Mouse (Mus musculus) thymus, postnatal 36 days (tissue): ENCODE data around the gene Cbfb.

ENCODE experiments used
- DNase-seq, 2 experiments: peaks; one replicate each; pipeline ENCODE4 v3.0.0; 2022; ENCODE audit warnings: mixed read lengths in 2 of 2

Gene Cbfb

DNA sequence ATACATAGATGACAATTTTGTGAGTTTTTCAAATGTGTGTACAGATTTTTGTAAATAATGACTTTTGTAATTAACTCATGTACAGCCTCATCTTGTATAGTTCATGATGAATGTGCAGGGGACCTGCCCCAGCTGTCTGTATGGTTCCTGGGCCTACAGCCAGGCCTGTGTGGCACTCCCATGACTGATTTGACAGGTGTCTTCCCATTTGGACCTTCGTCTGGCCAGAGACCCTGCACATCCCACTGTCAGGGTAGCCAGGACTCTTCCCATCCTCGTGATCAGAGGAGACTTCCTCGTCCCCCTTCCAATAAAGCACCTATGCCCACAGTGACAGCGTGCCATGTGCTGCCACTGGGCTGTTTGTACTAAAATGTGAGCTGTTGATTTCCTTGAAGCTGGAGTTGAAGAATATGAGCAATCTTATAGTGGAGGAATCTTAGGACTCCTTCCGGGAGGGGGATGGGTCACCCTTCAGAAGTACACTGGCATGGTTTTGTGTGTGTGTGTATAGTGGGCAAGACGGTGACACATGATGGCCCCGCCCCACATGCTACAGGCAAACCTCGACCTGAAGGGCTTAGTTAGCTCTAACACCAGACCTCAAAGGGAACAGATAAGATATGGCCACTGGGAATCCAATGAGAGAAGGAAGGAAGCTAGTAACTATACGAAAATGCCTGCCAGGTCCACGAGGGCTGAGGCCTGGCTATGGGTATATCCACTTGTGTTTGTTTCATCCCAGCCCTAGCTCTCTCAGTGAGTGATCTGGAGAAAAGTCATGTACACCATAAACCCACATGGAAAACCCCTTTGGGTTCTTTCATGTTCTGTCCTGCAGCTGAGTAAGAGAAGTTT lies 82.4 kb downstream of the Cbfb start:
- DNase-seq: no peak

DNA sequence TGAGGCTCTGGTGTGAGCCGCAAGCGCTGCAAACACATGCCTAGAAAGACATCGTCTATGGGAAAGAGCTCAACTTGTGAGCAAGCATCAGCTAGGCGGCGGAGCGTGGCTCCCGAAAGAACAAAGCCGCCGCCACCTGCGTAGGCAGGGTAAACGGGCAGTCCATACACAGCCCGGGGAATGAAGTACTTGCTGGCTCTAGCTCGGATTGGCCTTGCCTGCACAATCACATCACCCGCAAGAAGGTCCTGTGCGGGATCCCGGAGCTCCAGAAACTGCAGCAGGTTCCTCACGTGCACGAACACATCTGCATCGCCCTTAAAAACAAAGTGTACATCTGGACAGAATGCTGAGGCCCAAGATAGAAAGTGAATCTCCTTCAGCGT lies 83.3 kb downstream of the Cbfb start:
- peak in 1 of 2 experiments; percentile 33 for DNase-seq

DNA sequence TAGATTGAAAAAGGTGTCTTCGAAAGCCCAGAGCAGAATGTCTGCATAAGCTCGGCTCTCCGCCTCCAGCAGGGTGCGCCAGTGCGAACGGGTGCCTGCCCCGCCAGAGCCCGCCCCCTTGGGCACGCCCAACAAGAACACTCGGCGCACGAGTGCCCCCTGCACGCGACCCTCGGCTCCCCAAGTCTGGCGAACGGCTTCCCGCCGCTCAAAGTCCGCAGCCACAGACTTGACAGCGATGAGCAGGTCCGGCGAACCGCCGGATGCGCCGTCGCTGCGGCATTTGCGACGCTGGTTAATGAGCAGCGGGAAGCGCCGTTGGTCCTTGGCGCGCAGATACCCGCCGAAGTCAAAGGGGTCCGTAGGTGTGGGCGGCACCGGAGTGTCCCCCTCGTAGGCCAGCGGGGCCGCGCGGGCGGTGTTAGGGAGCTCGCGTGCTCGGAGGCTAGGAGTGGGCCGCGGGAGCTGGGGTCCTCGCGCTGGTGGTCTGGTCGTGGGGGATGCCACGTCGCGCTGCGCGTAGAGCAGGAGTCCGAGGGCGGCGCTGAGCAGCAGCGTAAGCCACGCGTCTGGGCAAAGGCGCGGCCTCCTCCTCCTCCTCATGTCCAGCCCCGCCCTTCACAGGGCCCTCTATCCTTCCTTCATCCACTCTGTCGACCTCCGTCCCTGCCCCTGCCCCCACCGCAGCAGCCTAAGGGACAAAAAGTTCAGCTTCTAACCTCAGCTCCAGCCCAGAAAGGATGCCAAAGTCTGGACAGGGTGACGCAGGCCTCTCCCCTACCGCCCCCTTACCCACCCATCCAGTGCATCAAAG lies 83.9 kb downstream of the Cbfb start:
- peak; percentile 94 to 97 for DNase-seq

DNA sequence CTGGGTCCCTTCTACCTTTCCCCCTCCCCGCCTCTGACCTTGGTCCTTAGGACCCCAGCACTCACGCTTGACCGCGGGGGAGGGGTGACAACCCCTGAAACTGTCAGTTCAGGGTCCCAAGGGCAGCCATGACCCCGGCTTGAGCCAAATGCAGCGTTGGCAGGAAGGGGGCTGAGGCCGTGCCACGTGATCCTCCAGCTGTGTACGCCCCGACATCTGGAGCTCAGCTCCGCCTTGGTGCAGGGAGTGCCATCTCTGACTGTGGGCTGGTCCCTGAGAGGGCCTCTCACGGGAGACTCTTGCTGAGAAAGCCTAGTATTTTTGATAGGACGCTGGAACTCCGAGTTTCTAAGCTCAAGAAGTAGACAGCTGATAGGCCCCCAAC lies 84.5 kb downstream of the Cbfb start, which contains the start of gene B3gnt9:
TSS of gene B3gnt9 (minus strand) at position 188 of the 385 bp plus-strand sequence.
- peak; percentile 70 to 80 for DNase-seq

DNA sequence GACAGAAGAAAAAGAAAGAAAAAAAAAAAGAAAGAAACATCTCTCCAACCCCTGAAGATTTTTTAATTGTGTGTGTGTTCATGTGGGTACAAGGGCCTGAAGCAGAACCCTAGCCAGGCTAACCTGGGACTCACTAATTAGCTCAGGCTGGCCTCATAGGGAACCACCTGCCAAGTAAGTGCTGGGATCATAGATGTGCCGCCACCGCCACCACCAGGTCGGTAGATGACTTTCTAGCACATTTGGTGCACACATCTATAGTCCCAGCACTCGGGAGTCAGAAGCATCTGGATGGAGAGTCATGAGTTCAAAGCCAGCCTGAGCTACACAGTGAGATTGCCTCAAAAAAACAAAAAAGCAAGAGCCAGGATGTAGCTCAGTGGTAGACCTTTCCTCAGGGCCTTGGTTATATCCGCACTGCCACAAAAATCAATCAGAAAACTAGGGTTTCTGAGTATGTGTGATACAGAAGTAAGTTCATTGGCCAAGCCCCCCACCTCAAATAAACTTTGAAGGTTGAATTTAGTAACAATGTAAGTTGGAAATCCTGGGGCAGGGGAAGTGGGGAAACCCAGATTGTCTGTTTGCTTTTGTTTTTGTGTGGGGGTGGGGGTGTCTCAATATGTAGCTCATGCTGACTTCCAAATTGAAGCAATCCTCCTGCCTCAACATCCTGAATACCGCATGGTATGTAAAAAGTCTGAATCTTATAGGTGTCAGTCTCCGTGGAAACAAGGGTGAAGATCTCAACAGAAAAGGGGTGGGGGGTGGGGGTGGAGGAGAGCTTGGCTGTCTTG lies 87.0 kb downstream of the Cbfb start:
- DNase-seq: no peak

DNA sequence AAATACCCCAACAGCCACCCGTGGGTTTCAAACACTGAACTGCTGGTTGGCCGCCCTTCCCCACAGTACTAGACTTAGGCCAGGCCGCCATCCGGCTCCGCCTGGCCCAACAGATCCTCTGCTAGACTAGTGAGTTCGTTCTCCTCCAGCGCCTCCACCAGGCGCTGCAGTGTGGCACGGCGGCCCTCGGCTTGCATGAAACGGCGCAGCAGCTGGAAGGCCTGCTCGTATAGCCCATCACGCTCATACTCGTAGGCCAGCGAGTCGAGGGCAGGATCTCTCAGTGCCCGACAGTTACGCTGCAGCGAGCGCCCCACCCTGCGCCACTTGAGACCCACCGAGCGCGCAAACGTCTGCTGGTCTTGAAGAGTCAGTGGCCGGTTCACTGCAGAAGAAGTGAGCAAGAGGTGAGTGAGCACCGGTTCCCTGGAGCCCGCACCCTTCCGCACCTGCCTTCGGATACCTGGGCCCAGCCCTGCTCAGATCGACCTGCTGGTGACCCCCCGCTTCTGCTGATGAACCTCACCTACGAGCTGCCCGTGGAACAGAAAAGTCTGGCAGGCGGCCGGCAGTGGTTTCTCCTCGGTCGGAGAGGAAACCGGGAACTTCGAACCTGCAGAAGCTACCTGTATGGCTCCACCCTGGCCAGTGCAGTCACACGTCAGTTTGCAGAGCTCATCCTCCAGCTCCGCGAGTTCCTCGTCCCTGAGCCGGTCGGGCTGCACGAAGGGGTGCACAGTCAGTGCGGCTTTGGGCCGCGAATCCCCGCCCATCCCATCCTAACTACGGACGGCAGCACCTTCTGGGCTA lies 88.6 kb downstream of the Cbfb start:
- DNase-seq: peak in 1 of 2 experiments; percentile 29

DNA sequence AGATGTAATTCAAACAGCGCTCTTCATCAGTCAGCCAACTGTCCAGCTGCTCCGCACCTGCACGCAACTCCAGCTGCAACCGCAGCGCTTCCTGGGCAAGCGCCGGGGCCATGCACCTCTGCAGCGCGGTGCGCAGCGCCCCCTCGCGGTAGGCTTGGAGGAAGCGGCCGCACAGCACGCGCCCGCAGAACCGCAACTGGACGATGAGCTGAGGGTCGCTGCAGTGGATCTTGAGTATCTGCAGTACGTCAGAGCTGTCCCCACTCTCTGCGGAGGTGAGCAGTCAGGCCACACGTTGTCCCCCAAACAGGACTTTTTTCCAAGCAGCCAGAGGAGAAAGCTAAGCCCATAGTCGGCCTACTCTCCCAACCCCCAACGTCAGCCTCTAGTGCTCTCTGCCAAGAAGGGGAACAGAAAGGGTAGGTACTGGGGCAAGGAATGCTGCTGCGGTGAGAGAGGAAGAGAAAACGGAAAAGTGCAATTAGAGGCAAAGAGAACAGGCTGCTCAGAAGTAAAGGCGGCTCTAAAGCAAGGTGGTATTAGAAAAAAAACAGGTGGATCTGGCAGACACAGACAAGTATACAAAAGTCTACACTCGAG lies 89.3 kb downstream of the Cbfb start:
- DNase-seq: peak; percentile 75 to 76

DNA sequence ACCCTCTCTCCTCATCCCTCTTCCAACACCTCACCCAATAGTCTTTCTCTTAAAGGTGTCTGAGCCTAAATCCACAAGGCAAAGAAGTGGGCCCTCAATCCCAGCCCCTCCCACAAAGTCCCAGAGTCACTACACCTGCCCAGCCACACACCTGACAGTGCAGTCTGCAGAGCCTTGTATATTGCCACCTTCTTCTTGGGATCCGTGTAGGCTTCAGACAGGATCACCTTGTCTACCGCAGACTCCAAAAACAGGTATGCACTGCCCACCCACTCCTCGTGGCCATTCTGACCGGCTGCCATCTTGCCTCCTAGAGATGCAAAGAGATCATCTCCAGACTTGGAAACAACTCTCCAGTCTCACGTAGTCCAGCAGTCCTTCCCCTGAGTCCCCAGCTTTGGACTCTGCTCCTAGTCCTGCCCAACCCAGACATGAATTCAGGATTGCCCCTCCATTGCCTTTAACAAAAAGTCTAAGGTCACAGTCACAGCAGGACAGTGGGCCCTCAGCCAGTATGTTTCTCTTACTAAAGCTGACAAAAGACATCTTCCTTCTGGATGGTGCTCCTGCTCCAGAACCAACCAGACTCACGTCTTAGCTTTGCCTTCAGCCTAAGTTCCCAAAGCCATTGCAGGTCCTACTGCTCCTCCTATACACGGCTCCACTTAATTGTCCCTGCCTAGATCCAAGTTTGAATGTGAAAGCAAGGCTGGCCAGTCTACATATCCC lies 90.1 kb downstream of the Cbfb start:
- no peak for DNase-seq

DNA sequence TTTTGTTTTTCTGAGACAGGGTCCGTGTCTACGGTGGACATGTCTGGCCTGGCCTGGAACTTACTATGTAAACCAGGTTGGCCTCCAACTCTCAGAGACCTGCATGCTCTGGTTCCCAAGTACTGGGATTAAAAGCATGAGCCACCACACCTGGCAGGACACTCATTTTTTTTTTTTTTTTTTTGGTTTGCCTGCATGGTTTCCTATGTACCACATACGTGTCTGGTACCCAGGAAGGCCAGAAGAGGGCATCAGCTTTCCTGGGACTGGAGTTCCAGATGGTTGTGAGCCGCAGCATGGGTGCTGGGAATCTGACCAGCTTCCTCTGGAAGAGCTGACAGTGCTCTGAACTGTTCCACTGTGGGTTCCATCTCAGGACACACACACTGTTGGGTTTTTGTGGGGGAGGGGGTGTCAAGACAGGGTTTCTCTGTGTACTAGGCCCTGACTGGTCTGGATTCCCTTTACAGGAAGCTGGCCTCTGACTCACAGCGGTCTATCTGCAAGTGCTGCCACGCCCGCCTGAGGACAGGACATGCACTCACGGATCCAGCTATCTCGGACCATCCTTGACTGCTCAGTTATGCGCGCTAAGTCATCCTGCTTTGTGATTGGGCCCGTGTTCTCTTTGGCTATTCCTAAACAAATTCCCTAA lies 91.0 kb downstream of the Cbfb start:
- no peak for DNase-seq

DNA sequence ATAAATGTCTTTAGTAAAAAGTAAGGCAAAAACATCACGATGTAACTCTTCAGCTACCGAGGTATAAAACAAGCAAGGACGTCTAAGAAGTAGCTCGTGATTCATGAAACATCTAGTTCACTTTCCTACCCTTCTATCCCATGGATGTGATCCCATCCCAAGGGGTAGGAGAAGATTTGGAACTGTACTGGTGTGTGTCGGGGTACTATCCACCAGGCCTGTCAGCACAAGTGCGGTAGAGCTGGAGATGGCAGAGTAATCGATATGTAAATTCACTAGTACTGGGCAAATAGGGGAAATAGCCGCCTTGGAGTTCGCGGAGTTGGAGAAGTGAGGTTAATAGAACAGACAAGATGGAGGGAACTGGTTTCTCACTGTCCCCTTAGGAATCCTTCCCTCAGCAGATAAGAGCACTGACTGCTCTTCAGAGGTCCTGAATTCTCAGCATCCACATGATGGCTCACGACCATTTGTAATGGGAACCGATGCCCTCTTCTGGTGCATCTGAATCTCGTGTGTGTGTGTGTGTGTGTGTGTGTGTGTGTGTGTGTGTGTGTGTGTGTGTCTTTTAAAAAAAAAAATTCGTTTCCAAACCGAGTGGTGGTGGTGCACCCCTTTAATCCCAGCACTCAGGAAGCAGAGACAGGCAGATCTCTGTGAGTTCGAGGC lies 92.9 kb downstream of the Cbfb start:
- no peak for DNase-seq

DNA sequence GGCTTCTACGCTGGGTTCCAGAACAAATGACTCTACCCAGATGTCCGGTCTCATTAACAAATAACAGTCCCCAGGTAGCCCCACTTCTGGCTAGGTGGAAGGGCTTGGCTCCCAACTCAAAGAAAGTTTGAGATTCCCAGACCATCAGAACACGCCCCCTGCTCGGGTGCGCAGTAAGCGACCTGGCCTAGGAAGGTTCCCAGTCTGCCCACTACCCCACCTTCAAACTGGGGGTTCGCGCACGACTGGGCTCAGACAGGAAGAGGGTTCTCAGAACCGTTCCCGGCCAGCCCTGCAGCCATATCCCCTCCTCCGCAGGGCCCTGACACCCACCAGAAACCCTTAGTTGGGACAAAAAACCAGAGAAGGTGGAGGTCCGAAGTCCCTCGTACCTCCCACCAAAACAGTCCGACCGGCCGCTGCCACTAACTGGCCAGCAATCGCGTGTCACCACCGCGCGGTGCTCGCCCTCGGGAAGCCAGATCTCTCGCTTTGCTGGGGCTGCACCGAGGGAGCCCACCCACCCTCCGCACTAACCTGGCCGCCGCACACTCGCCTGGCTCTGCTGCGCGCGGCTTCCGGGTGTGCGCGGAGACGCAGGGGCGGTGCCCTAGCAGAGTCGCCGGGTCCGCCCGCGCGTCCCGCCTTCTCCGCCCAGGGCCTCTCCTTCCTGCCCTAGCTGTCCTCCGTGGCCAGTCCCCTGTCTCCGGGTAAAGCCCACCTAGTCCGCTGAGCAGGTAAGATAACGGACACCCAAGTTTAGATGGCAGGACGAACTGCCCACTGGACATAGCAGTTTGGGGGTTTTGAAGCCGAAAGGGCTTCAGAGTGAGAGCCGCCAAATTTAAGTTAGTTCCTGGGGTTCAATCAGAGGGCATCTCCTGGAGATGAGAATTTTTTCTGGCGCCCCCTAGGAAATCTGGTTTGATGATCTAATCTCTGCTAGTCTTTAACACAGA lies 93.8 kb downstream of the Cbfb start, which contains the start of the genes Tradd and Fbxl8:
TSS of gene Tradd (minus strand) at position 586 of the 959 bp plus-strand sequence.
TSS of gene Fbxl8 (plus strand) at position 625 of the 959 bp plus-strand sequence.
- DNase-seq: peak; percentile 77 to 83

DNA sequence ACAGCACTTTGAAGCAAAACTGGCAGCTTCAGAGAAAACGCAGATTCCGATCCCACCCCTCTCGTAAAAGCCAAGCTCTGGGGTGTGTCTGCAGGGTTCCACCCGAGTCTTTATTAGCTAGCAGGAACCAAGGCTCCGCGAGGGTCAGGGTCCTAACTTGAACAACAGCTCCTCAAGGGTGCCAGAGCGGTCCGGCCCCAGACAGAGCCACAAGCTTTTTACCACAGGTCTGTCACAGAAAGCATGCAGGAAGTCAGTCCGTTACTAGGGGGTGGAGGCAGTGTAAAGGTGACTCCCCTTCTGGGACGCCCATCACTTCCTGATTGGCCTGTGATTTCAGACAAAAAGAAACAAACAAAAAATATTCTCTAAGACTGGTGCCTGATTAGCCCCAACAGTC lies 94.7 kb downstream of the Cbfb start:
- peak; percentile 45 to 53 for DNase-seq

DNA sequence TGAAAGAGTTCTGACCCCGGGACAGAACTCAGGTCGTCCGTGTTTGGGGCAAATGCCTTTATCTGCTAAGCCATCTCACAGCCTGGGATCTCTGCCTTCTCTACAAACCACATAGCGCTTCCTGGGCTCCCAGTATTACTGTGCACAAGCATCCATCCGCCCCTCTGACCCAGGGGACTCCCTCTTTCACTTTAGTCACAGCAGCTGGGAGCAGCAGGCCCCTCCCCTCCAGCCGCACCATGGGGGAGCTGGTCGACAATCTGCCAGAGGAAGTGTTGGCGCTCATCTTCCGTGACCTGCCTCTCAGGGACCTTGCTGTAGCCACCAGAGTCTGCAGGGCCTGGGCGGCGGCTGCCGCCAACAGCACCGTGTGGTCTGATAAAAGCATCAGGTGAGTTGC lies 96.3 kb downstream of the Cbfb start:
- DNase-seq: peak; percentile 32 to 56
